Mouse (Mus musculus) cortical plate, adult 2 months (tissue): ENCODE data around the gene Pcbp3.

Source experiments
- CTCF ChIP-seq: fragments of 200-500 bp; IDR thresholded peaks from 2 replicates; pipeline ENCODE4 v1.5.1; 2011; ENCODE audit warnings: mild to moderate bottlenecking, control low read depth, low read length; ENCODE audit not compliant: insufficient read depth; ENCODE audit errors: extremely low read depth
- POLR2A ChIP-seq: fragments of 200-500 bp; IDR thresholded peaks from 2 replicates; pipeline ENCODE4 v1.6.1; 2011; ENCODE audit warnings: mild to moderate bottlenecking, low read length, control low read depth; ENCODE audit not compliant: insufficient read depth; ENCODE audit errors: extremely low read depth

- TF ChIP-seq POLR2A (no peak), CTCF (no peak)
Observed at GRCm38 (mm10) chr10:76763016-76763415, 198.7 kb downstream of the Pcbp3 start.
